Mouse (Mus musculus) layer of hippocampus, adult 2 months (tissue): ENCODE data around the gene Nucks1. TPM values are rescaled to one million over a fixed set of nuclear protein-coding genes. Genes with fewer than 3 reads are reported as not detected.

Source experiments
- DNase-seq, 2 experiments: peaks; one replicate each; pipeline ENCODE4 v3.0.0; 2022; ENCODE audit warnings: low spot score in 2 of 2
- H3K27ac ChIP-seq: fragments of 200-600 bp; 2 replicates; pipeline ENCODE4 v1.8.1; 2022
- H3K4me3 ChIP-seq: fragments of 200-600 bp; 2 replicates; pipeline ENCODE4 v1.8.1; 2022; ENCODE audit warnings: mild to moderate bottlenecking
- CTCF ChIP-seq: fragments of 200-600 bp; conservative IDR thresholded peaks from 2 replicates; pipeline ENCODE4 v1.8.1; 2022; ENCODE audit warnings: antibody characterized with exemption, mild to moderate bottlenecking, moderate library complexity
- total RNA-seq, 2 experiments: library from RNA; stranded (reverse); gene quantifications; 2 replicates each; pipeline ENCODE4 v1.2.3; 2021

Nucks1 gene
- total RNA-seq, 2 experiments from 2014 or later: 159 to 161 TPM

DNA sequence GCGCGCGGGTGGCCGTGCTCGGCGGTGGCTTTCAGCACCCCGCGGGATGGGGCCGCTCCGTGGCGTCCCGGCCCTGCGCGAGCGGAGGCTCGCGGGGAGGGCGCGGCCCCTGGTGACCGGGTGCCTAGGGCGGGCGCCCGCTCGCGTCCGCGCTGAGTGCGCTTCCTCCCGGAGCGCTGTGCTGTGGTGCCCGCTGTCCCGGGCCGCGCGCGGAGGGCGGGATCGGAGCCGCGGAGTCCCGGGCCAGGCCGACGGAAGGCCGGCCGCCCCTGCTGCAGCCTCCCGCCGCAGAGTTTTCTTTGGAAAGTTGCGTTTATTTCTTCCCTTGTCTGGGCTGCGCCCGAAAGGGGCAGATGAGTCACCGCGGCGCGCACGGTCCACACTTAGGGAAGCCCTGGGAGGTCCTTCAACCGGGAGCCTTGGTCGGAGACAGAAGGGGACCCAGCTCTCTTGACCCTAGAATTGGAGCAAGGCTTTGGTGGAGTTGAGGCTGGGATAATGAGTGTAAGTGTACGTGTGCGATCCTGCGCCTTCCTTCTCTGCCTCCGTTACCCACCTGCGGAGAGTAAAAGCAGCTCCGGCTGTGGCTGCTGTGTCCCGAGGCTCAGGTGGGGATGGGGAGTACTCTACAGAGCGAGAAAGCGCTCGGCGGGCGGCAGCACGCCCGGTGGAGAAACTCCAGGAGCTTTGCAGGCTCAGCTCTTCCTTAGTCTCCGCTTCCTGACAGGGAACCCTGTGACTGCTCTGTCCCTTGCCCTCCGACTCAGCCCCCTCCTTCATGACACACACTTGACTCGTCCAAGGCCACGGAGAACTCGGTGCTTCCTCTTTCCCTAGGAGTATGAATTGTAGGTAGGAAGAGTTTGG lies 53.0 kb downstream of the Nucks1 start:
- no peak for DNase-seq
- Histone ChIP-seq H3K4me3 (peak overlapping the region; percentile 62), H3K27ac (no peak overlapping the region)
- TF ChIP-seq CTCF: no peak

DNA sequence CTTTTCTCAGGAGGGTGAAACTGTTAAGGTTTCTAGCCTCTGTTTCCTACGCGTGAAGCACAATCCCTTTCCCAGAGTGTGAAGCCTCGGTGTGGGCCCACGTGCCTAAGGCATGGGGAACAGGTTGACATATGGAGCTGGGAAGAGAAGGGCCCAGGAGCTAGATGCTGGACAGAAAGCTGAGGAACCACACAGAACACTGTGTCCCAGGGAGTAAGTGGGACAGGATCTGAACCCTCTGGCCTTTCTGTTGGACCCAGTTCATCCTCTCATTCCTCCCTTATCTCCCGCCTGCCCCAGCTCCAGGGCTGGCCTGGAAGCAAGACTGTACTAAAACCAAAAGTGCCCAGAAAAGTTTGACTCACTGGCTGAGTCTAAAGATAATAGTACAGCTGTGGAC lies 53.8 kb downstream of the Nucks1 start:
- H3K4me3 ChIP-seq: no peak overlapping the region
- no peak overlapping the region for H3K27ac ChIP-seq
- no peak for TF ChIP-seq CTCF
- DNase-seq: no peak

DNA sequence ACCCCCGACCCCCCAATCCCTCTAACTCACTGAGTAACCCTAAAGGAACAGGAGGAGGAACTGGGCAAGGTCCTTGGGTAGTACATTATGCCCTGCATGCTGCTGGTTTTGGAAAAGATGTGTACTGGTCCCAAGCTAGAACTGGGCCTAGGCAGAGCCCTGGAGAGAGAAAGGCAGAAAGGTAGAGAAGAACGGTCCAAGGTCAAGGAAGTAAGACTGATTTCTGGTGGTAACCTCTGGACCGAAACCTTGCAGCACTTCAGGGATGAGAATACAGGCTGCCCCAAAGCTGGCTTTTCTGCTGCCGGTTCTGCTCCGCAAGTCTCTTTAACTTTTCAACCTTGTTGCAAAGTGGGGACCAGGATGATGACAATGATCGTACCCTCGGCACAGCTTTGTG lies 54.2 kb downstream of the Nucks1 start:
- TF ChIP-seq CTCF: no peak
- H3K27ac ChIP-seq: no peak overlapping the region
- H3K4me3 ChIP-seq: no peak overlapping the region
- DNase-seq: no peak

DNA sequence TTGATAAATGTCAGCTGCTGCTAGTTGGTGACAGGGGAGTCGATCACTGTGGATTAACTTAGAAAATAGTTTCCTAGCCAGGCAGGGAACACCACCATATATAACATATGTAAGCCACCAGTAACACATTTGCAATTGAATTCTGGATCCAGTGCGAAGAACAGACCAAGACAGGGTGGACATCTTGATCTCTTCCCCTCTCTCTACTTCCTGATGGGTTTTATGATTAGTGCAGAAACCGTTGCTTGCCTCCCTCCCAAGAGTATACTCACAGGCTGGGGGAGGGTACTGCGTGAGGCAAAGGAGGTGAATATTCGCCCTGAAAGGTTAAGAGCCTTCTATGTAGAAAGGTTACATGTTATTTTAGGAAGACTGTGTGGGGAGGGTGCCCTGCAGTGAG lies 55.5 kb downstream of the Nucks1 start:
- no peak overlapping the region for H3K4me3 ChIP-seq
- DNase-seq: no peak
- no peak for TF ChIP-seq CTCF
- H3K27ac ChIP-seq: no peak overlapping the region

DNA sequence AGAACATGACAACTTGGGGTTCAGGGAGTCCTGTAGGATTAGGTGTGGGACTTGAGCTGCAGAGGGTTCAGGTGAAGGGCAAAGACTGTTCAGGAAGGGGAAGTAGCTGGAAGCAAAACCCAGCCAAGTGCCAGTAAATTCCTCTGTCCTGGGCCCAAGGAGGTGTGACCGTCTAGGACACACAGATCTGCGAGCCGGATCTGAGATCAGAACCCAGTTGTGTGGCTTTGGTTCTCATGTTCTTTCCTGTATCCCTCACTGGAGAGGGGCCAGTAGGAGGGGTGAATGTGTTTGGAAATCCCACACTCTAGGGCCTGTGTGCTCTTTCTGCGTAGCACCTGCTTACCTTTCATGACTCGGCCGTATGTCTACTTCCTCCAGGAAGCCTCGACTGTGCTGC lies 57.0 kb downstream of the Nucks1 start:
- Histone ChIP-seq H3K27ac (no peak overlapping the region), H3K4me3 (no peak overlapping the region)
- no peak for TF ChIP-seq CTCF
- no peak for DNase-seq

DNA sequence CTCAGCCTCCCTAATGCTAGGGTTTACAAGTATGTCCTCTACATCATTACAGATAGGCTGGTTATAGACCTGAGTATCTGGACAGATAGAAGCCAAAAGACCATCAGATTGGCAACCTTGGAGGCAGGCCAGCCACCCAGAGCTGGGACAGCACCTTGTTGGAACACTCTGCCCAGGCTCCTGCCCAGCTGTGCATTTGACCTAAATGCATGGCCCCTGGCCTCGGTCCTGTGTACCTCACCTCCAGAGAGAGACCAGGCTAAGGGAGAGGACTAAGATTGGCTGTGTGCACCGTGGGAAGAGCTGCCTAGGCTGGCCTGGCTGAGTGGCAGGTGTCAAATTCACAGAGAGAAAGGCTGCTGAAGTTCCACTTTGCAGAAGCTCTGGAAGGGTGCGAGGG lies 58.2 kb downstream of the Nucks1 start:
- no peak for TF ChIP-seq CTCF
- H3K27ac ChIP-seq: no peak overlapping the region

DNA sequence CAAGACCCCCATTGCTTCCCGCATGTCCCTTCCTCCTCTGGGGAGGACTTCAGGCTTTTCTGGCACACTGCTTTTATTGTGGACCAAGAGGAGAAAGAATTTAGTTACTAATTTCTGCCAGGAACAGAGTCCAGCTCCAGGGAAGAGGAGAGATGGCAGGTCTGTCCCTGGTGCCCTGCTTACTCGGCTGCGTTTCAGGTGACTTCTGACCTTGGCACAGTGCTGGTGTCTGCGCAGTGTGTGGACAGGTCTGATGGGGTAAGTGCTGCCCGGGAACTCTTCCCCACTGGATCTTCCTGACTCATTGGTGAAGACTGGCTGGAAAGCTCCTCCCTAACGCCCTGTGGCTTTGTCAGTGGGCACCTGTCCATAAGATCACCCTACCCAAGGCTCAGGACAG lies 58.6 kb downstream of the Nucks1 start:
- no peak for DNase-seq
- no peak overlapping the region for H3K27ac ChIP-seq
- H3K4me3 ChIP-seq: no peak overlapping the region
- no peak for TF ChIP-seq CTCF

More for the DNA sequence above, 58.2 kb downstream of the Nucks1 start:
- DNase-seq: no peak
- no peak overlapping the region for H3K4me3 ChIP-seq

DNA sequence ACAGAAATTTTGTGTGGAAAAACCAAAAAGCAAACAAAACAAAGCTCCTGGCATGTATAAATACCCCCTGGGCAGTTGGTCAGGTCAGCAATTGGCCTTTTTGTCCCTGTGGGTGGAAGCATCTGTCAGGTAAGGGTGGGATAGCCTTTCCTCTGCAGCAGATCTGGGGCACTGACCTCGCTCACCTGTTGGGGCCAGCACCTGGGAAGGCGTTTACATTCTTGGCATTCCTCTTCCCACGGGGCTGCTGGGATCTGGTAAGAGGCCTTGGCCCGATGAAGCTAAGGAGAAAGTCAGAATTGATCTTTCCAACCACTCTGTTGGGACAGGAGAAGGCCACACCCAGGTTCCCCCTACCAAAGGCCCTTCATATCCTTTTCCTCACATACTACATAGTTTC lies 59.5 kb downstream of the Nucks1 start:
- Histone ChIP-seq H3K4me3 (no peak overlapping the region), H3K27ac (no peak overlapping the region)
- DNase-seq: no peak
- no peak for TF ChIP-seq CTCF

DNA sequence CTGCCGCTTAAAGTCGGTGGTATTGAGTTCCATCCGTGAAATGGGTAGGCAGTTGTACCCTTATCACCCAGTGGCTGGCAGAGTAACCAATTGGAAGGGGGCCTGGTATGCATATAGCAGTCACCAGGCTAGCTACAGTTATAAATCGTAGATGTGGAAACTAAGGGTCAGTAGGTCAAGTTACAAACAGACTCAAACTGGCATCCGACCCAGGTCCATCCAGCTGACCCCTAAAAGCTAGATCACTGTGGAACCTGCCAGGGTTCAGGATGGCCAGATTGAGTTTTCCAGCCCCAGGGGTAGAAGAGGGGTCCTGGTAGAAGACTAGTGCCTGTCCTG lies 60.0 kb downstream of the Nucks1 start:
- no peak for DNase-seq
- no peak for TF ChIP-seq CTCF
- Histone ChIP-seq H3K27ac (no peak overlapping the region), H3K4me3 (no peak overlapping the region)

DNA sequence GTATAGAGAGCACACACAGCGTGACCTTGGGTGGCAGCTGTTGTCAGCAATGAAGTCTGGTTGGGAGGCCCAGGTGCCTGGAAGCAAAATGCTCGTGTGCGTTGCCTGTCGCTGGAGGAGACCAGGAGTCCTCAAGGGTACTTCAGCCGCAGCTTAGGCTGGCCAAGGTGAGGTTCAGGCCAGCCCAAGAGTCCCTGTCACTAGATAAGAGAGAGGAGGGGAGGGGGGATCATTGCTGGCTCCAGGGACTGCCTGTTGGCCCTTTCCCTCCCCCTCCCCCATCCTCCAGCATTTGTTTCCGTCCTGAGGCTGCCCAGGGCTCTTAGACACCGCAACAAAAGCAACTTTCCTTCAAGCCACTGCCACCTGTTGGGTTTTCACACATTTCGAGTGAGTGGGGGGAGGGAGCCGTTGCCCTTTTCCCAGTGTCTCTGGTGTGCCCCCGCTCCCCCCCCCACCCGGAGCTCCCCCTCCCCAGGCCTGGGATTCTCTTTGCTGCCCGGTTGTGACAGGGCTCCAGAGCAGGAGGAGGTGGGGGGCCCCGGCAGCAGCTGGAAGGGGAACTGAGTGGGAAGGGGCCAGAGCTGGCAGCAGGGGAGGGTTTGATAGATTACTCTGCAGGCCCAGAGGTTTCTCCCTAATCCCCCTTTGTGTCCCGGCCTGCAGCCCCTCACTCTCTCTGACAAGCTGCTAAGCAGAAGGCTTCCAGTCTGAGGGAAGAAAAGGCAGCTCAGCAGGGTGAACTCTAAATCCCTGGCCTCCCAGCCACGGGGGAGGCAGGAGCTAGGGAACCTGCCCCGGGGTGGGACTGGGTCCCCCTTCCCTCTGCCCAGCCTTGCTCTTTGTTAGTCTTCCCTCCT lies 60.6 kb downstream of the Nucks1 start:
- no peak for TF ChIP-seq CTCF
- no peak for DNase-seq
- H3K4me3 ChIP-seq: no peak overlapping the region
- no peak overlapping the region for H3K27ac ChIP-seq

DNA sequence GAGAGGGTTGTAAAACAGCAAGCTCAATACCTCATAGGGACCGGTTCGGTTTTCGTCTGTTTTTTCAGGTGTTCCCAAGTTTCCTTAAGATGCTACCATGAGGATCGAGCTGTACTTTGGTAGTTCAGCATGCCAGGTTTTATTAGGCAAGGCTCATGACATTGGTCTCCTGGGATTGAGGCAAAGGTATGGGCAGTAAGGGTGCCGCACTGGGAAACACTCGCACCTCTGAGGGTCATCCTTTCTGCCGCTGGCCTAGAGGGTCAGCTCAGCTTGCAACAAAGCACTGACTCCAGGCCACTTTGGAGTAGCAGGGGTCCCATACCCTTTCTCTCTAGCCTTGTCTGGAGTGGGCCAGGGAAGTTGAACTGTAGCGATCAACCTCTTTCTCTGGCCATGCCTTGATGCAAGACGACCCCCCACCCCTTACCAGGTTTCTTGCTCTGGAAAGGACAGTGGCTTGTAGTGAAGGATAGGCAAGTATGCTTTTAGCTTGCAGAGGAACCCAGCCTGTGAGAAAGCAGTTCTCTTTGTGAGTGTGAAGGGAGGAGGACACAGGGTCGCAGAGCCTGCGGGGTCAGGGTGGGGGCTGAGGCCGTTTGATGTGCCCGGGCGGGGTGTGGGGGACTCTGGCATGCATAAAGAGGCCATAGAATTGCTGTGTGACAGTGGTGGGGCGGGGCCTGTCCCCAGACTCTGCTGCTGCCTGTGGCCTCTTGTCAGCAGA lies 61.6 kb downstream of the Nucks1 start:
- Histone ChIP-seq H3K27ac (no peak overlapping the region), H3K4me3 (no peak overlapping the region)
- no peak for TF ChIP-seq CTCF
- no peak for DNase-seq

DNA sequence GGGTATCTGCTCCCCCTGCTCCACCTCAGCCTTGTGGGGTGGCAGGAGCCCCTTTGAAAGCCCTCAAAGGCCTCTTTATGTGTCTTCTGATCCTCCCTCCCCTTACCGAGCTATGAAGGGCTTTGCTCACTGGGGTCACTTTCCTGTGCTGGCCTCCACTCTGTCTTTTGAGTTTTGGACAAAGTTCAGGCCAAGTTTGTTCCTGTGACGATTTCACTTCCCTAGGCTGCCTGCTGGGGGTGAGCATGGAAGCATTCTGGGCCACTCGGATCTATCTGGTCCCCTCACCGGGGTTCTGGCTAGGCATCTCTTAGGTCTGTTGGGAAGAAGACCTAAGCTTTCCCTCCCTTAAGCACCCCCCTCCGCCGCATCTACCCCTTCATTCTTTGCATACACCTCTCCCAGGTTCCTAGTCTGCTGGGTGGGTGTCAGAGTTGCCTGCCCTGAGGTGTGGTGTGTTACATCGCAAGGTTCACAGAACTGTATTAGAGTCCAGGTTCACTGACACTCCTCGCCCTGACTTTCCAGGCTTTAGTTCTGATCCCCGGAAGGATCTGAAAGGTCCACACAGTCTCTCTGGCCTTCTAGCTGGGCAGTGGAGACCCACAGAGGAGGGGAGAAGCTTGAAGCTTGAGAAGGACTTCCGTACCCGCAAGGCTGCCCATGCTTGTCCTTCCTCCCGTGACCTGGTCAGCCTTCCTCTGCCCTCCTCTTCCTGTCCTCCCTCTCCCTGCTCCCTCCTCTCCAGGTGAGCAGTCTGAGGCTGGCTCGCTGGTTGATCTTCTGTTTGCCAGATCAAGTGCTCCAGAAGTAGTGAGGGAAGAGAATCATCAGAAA lies 62.4 kb downstream of the Nucks1 start:
- Histone ChIP-seq H3K4me3 (no peak overlapping the region), H3K27ac (no peak overlapping the region)
- no peak for DNase-seq
- no peak for TF ChIP-seq CTCF

DNA sequence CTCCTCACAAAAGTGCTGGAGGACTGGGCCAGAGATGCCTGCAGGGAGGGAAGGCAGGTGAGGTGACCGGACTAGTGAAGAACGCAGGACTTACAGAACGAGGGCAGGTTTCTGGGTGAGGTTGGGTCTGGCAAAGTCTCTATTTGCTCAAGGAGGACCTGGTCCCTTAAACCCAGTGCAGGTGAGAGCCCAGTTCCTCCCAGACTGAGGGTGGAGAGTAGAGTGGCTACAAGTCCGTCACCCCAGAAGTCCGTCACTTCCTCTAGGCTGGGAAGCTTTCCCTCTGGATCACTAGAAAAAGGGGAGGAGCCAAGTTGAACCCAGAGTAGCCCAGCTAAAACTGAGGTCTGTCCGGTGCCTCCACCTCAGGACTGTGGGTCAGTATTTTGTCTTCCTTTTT lies 63.7 kb downstream of the Nucks1 start:
- H3K27ac ChIP-seq: no peak overlapping the region
- no peak for TF ChIP-seq CTCF
- no peak for DNase-seq
- H3K4me3 ChIP-seq: no peak overlapping the region
